Mouse (Mus musculus) lung, adult 2 months (tissue): ENCODE measurements around the gene Add3.

Source experiments
- CTCF ChIP-seq: fragments of 200-500 bp; IDR thresholded peaks from 2 replicates; pipeline ENCODE4 v1.5.1; 2011; ENCODE audit warnings: mild to moderate bottlenecking, low read length, control low read depth; ENCODE audit not compliant: insufficient read depth
- POLR2A ChIP-seq: fragments of 200-500 bp; IDR thresholded peaks from 2 replicates; pipeline ENCODE4 v1.6.1; 2011; ENCODE audit warnings: low read depth, mild to moderate bottlenecking, control low read depth, low read length, borderline replicate concordance; ENCODE audit errors: extremely low read depth

DNA sequence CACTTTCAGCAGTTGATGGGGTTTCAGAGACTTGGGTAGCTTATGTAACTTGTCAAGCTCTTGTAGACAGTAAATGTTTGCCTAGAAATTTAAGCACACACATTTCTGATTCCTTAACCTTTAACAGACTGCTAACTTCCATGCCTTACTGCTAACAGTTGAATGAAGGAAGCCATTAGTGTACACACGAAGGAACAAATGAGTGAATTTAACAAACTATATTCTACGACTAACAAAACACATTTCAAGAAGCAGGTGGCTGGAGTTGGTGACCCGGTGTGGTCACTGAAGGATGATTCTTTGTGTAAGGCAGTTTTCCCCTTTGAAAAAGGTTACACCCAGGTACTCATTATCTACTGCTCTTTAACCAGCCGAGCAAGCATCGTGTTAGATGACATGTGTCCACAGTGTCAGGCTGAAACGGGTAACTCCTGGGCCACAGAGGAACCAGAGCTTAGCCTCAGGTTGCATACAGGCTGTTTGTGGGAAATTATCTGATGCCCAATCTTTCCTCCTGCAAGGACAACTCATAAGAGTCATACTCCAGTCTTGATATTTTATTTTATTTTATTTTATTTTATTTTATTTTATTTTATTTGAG lies 17.5 kb upstream of the Add3 start:
- TF ChIP-seq CTCF (no peak), POLR2A (no peak)
